Mouse (Mus musculus): ENCODE measurements around the gene Dqx1. TPM values are rescaled to one million over a fixed set of nuclear protein-coding genes. Genes with fewer than 3 reads are reported as not detected.

Dqx1 gene
- polyA plus RNA-seq, 1 experiment from 2014 or later, result 5.4 TPM

DNA sequence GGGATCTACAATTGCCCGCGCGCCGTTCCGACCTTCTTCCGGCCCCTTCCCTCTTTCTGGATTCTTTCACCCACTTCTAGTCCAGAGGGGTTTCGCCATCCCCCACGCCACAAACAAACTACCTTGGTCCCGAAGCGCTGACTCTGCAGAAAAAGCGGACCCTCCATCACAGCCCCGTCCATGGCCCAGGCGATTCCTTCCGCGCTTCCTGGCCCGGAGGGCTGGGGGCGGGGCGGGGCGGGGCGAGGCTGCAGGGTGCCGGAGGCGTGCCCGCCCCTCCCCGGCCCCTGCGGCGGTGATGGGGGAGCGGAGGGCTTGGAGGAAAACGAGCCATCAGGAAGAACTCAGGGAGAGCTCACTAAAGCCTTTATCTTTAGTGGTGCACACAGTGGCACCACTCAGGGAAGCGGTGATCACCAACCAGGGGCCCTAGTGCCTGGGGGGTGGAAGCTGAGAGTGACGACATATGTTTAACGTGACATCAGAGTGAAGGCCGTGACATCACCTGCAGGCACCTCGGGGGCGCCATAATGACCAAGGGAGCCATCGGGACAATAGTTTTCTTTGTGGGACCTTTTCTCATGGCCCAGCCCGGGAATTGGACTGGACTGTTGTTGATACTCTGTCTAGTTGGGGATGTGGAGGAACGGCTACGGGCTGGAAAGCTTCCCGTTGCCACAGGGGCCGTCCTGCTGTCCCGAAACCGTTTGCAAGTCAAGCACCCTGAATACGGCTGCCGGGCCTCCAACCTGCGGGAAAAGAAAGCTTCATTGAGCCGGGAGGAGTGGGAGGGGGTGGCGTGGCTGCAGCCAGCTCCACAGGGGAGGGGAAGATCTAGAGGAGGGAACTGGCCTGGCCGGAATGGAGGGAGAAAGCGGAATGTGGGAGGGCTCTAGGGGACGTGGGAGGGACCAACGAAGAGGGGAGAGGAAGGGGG lies 24.1 kb upstream of the Dqx1 start, which contains the start of the genes Dok1 and Loxl3:
Gene Dok1, minus strand, starts transcription at position 223 of the 937 bp plus-strand sequence.
Gene Loxl3, plus strand, starts transcription at position 925 of the 937 bp plus-strand sequence.
- peak; percentile 87 for ATAC-seq
- H3K4me2 ChIP-seq, result peak within 1 kb of the TSS; percentile 87

GRCm38 (mm10) chr6:83034463-83035055 lies 23.1 kb upstream of the Dqx1 start:
- 0 out of 2 replicates have a peak overlapping the region, but pooled peaks have one; percentile 84 for H3K27ac ChIP-seq
- peak overlapping the region; percentile 80; the same call in 1 of the 2 replicates for H3K4me3 ChIP-seq
- H3K27me3 ChIP-seq (replicated peaks), result peaks cover 46% of the 10 kb centered on the region; the same call in 1 of the 2 replicates
- no peak for ATAC-seq
- 59% methylated on average over 5 of the region's 5 CpGs for WGBS (ENCODE audit: insufficient replicate concordance)
- no peak overlapping the region for H3K9ac ChIP-seq
- peaks cover 26% of the 10 kb centered on the region for H3K36me3 ChIP-seq
- H3K4me2 ChIP-seq, result peak overlapping the region; percentile 87
- peaks cover 65% of the 10 kb centered on the region for H3K4me1 ChIP-seq
- H3K9me3 ChIP-seq (replicated peaks), result no peaks in the 10 kb centered on the region

More for the DNA sequence above, 24.1 kb upstream of the Dqx1 start, which contains the start of the genes Dok1 and Loxl3:
- H3K9ac ChIP-seq, result peak within 1 kb of the TSS; percentile 91
- H3K27me3 ChIP-seq (replicated peaks), result peaks cover 46% of the 10 kb centered on the region; the same call in 1 of the 2 replicates
- H3K36me3 ChIP-seq, result peaks cover 28% of the 10 kb centered on the region
- H3K4me3 ChIP-seq, result peak within 1 kb of the TSS; percentile 80
- H3K4me1 ChIP-seq, result peaks cover 63% of the 10 kb centered on the region
- peak within 1 kb of the TSS; percentile 84 for H3K27ac ChIP-seq
- H3K9me3 ChIP-seq (replicated peaks), result no peaks in the 10 kb centered on the region
- 2% methylated on average over 51 of the region's 51 CpGs for WGBS (ENCODE audit: insufficient replicate concordance)

DNA sequence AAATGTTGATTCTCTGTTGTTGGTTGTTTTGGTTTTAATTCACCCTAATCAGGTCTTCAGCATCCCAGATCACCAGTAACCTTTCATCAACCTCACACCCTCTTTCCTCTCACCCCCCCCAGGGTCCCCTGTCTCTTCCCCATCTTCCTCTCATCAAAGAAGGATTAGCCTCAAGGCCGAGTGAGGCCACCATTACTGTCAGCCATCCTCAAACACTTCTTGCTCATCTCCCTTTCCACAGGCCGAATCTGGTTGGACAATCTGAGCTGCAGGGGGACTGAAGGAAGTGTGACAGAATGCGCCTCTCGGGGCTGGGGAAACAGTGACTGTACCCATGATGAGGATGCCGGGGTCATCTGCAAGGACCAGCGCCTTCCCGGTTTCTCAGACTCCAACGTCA lies 20.5 kb upstream of the Dqx1 start:
- 79% methylated on average over 8 of the region's 8 CpGs for WGBS (ENCODE audit: insufficient replicate concordance)
- peaks cover 28% of the 10 kb centered on the region; the same call in 1 of the 2 replicates for H3K27me3 ChIP-seq (replicated peaks)
- no peak overlapping the region for H3K27ac ChIP-seq
- H3K4me3 ChIP-seq, result no peak overlapping the region
- peaks cover 50% of the 10 kb centered on the region for H3K4me1 ChIP-seq
- H3K4me2 ChIP-seq, result no peak overlapping the region
- no peak overlapping the region for H3K9ac ChIP-seq
- no peaks in the 10 kb centered on the region for H3K9me3 ChIP-seq (replicated peaks)
- peaks cover under 1% of the 10 kb centered on the region; the same call in 1 of the 2 replicates for H3K36me3 ChIP-seq
- ATAC-seq, result no peak

GRCm38 (mm10) chr6:83038496-83039012 lies 19.1 kb upstream of the Dqx1 start:
- 13% methylated on average over 24 of the region's 24 CpGs for WGBS (ENCODE audit: insufficient replicate concordance)
- H3K9ac ChIP-seq, result peak overlapping the region; percentile 62

DNA sequence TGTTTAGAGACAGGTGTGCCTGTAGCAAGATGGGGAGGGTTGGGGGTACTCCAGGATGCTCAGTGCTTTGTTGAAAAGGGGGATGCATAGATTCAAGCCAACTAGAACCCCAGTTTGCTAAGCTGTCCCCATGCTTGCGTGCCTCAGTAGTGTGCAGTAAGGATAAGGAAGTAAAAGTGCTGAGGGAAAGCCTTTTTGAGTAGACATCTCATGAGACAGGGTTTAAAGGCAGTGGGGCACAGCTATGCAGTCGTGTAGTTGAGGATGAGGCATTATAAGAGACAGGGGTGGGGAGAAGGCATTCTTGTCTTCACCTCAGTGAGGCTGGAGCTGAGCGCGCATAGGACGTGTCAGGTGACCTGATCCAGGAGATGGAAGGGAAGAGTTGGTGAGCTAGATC lies 17.0 kb upstream of the Dqx1 start:
- H3K27ac ChIP-seq, result peak overlapping the region; percentile 0; the same call in 1 of the 2 replicates
- no peak overlapping the region for H3K4me3 ChIP-seq
- H3K4me2 ChIP-seq, result no peak overlapping the region
- WGBS (ENCODE audit: insufficient replicate concordance), result 78% methylated on average over 5 of the region's 5 CpGs
- ATAC-seq, result no peak
- H3K9me3 ChIP-seq (replicated peaks), result no peaks in the 10 kb centered on the region
- peaks cover 30% of the 10 kb centered on the region for H3K4me1 ChIP-seq
- H3K36me3 ChIP-seq, result no peaks in the 10 kb centered on the region
- H3K9ac ChIP-seq, result no peak overlapping the region
- H3K27me3 ChIP-seq (replicated peaks), result peaks cover 12% of the 10 kb centered on the region; the same call in 1 of the 2 replicates

More at GRCm38 (mm10) chr6:83038496-83039012, 19.1 kb upstream of the Dqx1 start:
- Histone ChIP-seq H3K27ac (peak overlapping the region; percentile 92), H3K9me3 (replicated peaks) (no peaks in the 10 kb centered on the region), H3K4me2 (peak overlapping the region; percentile 66), H3K4me1 (peaks cover 43% of the 10 kb centered on the region), H3K36me3 (no peaks in the 10 kb centered on the region), H3K4me3 (peak overlapping the region; percentile 30), H3K27me3 (replicated peaks) (peaks cover 28% of the 10 kb centered on the region; the same call in 1 of the 2 replicates)
- peak; percentile 98 for ATAC-seq

DNA sequence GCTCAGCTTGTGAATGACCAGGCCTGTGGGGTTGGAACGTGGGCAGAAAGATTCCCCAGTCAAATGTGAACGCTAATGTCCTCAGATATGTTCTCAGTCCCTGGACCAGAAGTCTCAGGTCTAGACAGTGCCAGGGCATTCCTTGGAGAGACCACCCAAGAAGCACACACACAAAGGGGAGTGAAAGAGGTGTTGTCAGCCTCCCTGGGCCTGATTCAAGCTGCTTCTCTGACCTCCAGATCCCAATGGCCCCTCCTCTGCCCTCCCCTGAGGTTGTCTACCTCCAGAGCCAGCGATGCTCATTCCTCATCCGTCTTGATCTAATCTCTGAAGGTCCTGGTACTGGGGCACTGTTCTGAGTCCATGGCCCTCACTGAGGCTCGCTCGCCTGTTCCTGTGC lies 14.1 kb upstream of the Dqx1 start:
- Histone ChIP-seq H3K4me3 (no peak overlapping the region), H3K27me3 (replicated peaks) (no peaks in the 10 kb centered on the region), H3K4me2 (no peak overlapping the region), H3K9me3 (replicated peaks) (no peaks in the 10 kb centered on the region), H3K36me3 (no peaks in the 10 kb centered on the region), H3K27ac (no peak overlapping the region; the same call in 1 of the 2 replicates), H3K9ac (no peak overlapping the region), H3K4me1 (peaks cover 22% of the 10 kb centered on the region)
- ATAC-seq, result no peak
- 61% methylated on average over 6 of the region's 6 CpGs for WGBS (ENCODE audit: insufficient replicate concordance)

- ATAC-seq, result no peak
- H3K4me2 ChIP-seq, result no peak overlapping the region
- H3K9me3 ChIP-seq (replicated peaks), result no peaks in the 10 kb centered on the region
- no peak overlapping the region for H3K9ac ChIP-seq
- H3K36me3 ChIP-seq, result no peaks in the 10 kb centered on the region
- no peak overlapping the region for H3K4me3 ChIP-seq
- no peaks in the 10 kb centered on the region for H3K27me3 ChIP-seq (replicated peaks)
- 87% methylated on average over 5 of the region's 5 CpGs for WGBS (ENCODE audit: insufficient replicate concordance)
- peaks cover 18% of the 10 kb centered on the region for H3K4me1 ChIP-seq
- H3K27ac ChIP-seq, result no peak overlapping the region; the same call in 1 of the 2 replicates
Measured at GRCm38 (mm10) chr6:83043993-83044392, 13.7 kb upstream of the Dqx1 start.

DNA sequence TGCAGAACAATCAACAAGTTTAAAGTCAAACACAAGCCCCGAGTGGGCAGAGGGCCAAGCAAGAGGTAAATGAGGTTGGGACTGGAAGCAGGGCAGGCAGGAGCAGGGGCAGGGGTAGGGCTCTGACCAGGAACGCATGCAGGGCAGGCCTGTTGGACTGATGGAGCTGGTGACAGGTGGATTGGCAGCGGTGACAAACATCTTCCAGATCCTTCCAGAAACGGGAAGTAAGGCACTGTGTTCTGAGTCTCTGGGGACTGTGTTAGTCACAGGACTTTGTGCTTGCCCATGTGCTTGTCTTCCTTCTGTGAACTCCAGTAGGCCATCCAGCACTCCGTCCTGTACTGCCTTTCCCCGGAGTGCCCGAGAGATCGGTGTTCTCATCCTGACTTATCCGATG lies 12.9 kb upstream of the Dqx1 start:
- no peak for ATAC-seq
- no peaks in the 10 kb centered on the region for H3K9me3 ChIP-seq (replicated peaks)
- H3K36me3 ChIP-seq, result no peaks in the 10 kb centered on the region
- no peak overlapping the region for H3K27ac ChIP-seq
- H3K4me1 ChIP-seq, result peaks cover 15% of the 10 kb centered on the region
- no peak overlapping the region for H3K9ac ChIP-seq
- H3K4me2 ChIP-seq, result no peak overlapping the region
- H3K27me3 ChIP-seq (replicated peaks), result no peaks in the 10 kb centered on the region
- H3K4me3 ChIP-seq, result no peak overlapping the region
- 66% methylated on average over 9 of the region's 9 CpGs for WGBS (ENCODE audit: insufficient replicate concordance)

- Histone ChIP-seq H3K27me3 (replicated peaks) (no peaks in the 10 kb centered on the region), H3K4me2 (no peak overlapping the region), H3K9me3 (replicated peaks) (no peaks in the 10 kb centered on the region), H3K4me3 (no peak overlapping the region), H3K36me3 (peaks cover 27% of the 10 kb centered on the region), H3K27ac (0 out of 2 replicates have a peak overlapping the region, but pooled peaks have one; percentile 50), H3K9ac (no peak overlapping the region), H3K4me1 (peaks cover 37% of the 10 kb centered on the region)
- ATAC-seq, result no peak
- 62% methylated on average over 10 of the region's 10 CpGs for WGBS (ENCODE audit: insufficient replicate concordance)
Measured at GRCm38 (mm10) chr6:83049367-83049766, 8.3 kb upstream of the Dqx1 start.

GRCm38 (mm10) chr6:83053136-83053960 lies 4.3 kb upstream of the Dqx1 start:
- 3% methylated on average over 26 of the region's 26 CpGs for WGBS (ENCODE audit: insufficient replicate concordance)
- peaks cover 56% of the 10 kb centered on the region for H3K4me1 ChIP-seq

More at GRCm38 (mm10) chr6:83053136-83053960, 4.3 kb upstream of the Dqx1 start:
- no peak for ATAC-seq
- Histone ChIP-seq H3K4me2 (peak overlapping the region; percentile 89), H3K27ac (peak overlapping the region; percentile 94), H3K4me3 (peak overlapping the region; percentile 89), H3K27me3 (replicated peaks) (no peaks in the 10 kb centered on the region), H3K36me3 (peaks cover 54% of the 10 kb centered on the region), H3K9me3 (replicated peaks) (no peaks in the 10 kb centered on the region), H3K9ac (peak overlapping the region; percentile 96)
